Mouse (Mus musculus) right cerebral cortex, postnatal 4 days (tissue): ENCODE measurements around the gene Gjc1.

Source experiments
- DNase-seq: peaks from one replicate; pipeline ENCODE4 v3.0.0-alpha.2; 2022

Gene Gjc1

GRCm38 (mm10) chr11:102819021-102819782 lies at the start of gene Gjc1:
Gene Gjc1 (minus strand): TSS chr11:102819700.
- peak; percentile 81 for DNase-seq

- DNase-seq: peak; percentile 83
Measured at GRCm38 (mm10) chr11:102864272-102864671, 44.8 kb upstream of the Gjc1 start.

GRCm38 (mm10) chr11:102859933-102860332 lies 40.4 kb upstream of the Gjc1 start:
- no peak for DNase-seq

GRCm38 (mm10) chr11:102858951-102859350 lies 39.5 kb upstream of the Gjc1 start:
- no peak for DNase-seq

GRCm38 (mm10) chr11:102855941-102856340 lies 36.4 kb upstream of the Gjc1 start:
- DNase-seq: no peak

- DNase-seq: no peak
Measured at GRCm38 (mm10) chr11:102853760-102854159, 34.3 kb upstream of the Gjc1 start.

GRCm38 (mm10) chr11:102851883-102852282 lies 32.4 kb upstream of the Gjc1 start:
- DNase-seq: peak; percentile 61

- DNase-seq: no peak
Measured at GRCm38 (mm10) chr11:102845926-102846325, 26.4 kb upstream of the Gjc1 start.

GRCm38 (mm10) chr11:102838616-102839150 lies 19.2 kb upstream of the Gjc1 start:
- no peak for DNase-seq

- no peak for DNase-seq
Measured at GRCm38 (mm10) chr11:102838126-102838525, 18.6 kb upstream of the Gjc1 start.

- DNase-seq: no peak
Measured at GRCm38 (mm10) chr11:102837385-102837784, 17.9 kb upstream of the Gjc1 start.

- DNase-seq: no peak
Measured at GRCm38 (mm10) chr11:102836146-102836545, 16.6 kb upstream of the Gjc1 start.

GRCm38 (mm10) chr11:102835549-102835948 lies 16.0 kb upstream of the Gjc1 start, which contains the start of gene Higd1b:
Gene Higd1b (plus strand): TSS chr11:102835849.
- no peak for DNase-seq

- no peak for DNase-seq
Measured at GRCm38 (mm10) chr11:102834219-102834618, 14.7 kb upstream of the Gjc1 start.

GRCm38 (mm10) chr11:102832700-102833297 lies 13.3 kb upstream of the Gjc1 start:
- DNase-seq: no peak

GRCm38 (mm10) chr11:102830276-102830675 lies 10.8 kb upstream of the Gjc1 start:
- no peak for DNase-seq

GRCm38 (mm10) chr11:102827097-102827496 lies 7.6 kb upstream of the Gjc1 start:
- DNase-seq: no peak

GRCm38 (mm10) chr11:102826476-102826875 lies 7.0 kb upstream of the Gjc1 start:
- no peak for DNase-seq

GRCm38 (mm10) chr11:102821231-102821630 lies 1.7 kb upstream of the Gjc1 start:
- no peak for DNase-seq

- DNase-seq: no peak
Measured at GRCm38 (mm10) chr11:102820432-102820831, 932 bp upstream of the Gjc1 start.

GRCm38 (mm10) chr11:102819783-102820385 lies 384 bp upstream of the Gjc1 start:
- DNase-seq: no peak

- peak; percentile 40 for DNase-seq
Measured at GRCm38 (mm10) chr11:102818121-102819020, 1.1 kb downstream of the Gjc1 start.

GRCm38 (mm10) chr11:102814881-102815280 lies 4.6 kb downstream of the Gjc1 start:
- DNase-seq: no peak
